In genomic region chr4:120569025-120569424, GRCm38 (mm10) we compare ENCODE assay signal across 8 mouse cellular contexts. TPM values are rescaled to one million over a fixed set of nuclear protein-coding genes. Genes with fewer than 3 reads are reported as not detected.
DNase-seq lines count a peak whose midpoint lies in the region; ATAC-seq and TF ChIP-seq lines count a peak whose summit lies in the region.

No protein-coding gene starts in this region.

- no peaks in the 10 kb centered on the region for H3K27me3 ChIP-seq in erythroblast, embryonic 14.5 days (ENCODE audit: control insufficient read depth)
- H3K27me3 ChIP-seq in intestine, embryonic 15.5 days (replicated peaks): no peaks in the 10 kb centered on the region
- no peaks in the 10 kb centered on the region for H3K27me3 ChIP-seq in liver, postnatal 0 days (ENCODE audit: insufficient read depth, low read length)

- peak overlapping the region; percentile 89 for H3K4me2 ChIP-seq in intestine, embryonic 15.5 days (replicated peaks)
- peak overlapping the region; percentile 100 for H3K4me2 ChIP-seq in liver, postnatal 0 days (ENCODE audit: low read depth, low read length)

- peak; percentile 20 for DNase-seq in spleen, adult 12 weeks (ENCODE audit: low spot score)
- no peak for DNase-seq in spleen, postnatal 14 days (ENCODE audit: low spot score in 2 of 2)
- DNase-seq in liver, postnatal 0 days: peak; percentile 18
- DNase-seq in gastrocnemius, adult 18-20 months (ENCODE audit: low spot score): no peak
- no peak for DNase-seq in ovary, adult 18-20 months (ENCODE audit: low spot score)
- DNase-seq in left cerebral cortex, adult 9 months (ENCODE audit: low spot score in 2 of 2): no peak

- no peak for ATAC-seq in intestine, embryonic 15.5 days
- ATAC-seq in liver, postnatal 0 days: no peak

- no peak overlapping the region for H3K27ac ChIP-seq in intestine, embryonic 15.5 days
- H3K27ac ChIP-seq in liver, postnatal 0 days (ENCODE audit: low read depth): 0 out of 2 replicates have a peak overlapping the region, but pooled peaks have one; percentile 77

- peak overlapping the region; percentile 68 for H3K4me3 ChIP-seq in erythroblast, embryonic 14.5 days (replicated peaks)
- H3K4me3 ChIP-seq in intestine, embryonic 15.5 days (replicated peaks): peak overlapping the region; percentile 93
- H3K4me3 ChIP-seq in liver, postnatal 0 days (ENCODE audit: low read depth, low read length): peak overlapping the region; percentile 90

- TF ChIP-seq EP300 in liver, postnatal 0 days (IDR thresholded peaks at IDR 0.05; ENCODE audit: low read depth): no peak

- peaks cover 41% of the 10 kb centered on the region for H3K36me3 ChIP-seq in erythroblast, embryonic 14.5 days (ENCODE audit: control insufficient read depth)
- peaks cover 4% of the 10 kb centered on the region for H3K36me3 ChIP-seq in intestine, embryonic 15.5 days
- H3K36me3 ChIP-seq in liver, postnatal 0 days (replicated peaks; ENCODE audit: insufficient read depth, low read length): peaks cover 6% of the 10 kb centered on the region; the same call in 1 of the 2 replicates

- H3K4me1 ChIP-seq in erythroblast, embryonic 14.5 days (ENCODE audit: control insufficient read depth): peaks cover 44% of the 10 kb centered on the region
- peaks cover 23% of the 10 kb centered on the region for H3K4me1 ChIP-seq in intestine, embryonic 15.5 days (replicated peaks)
- H3K4me1 ChIP-seq in liver, postnatal 0 days (ENCODE audit: insufficient read depth): peaks cover 23% of the 10 kb centered on the region

- peak overlapping the region; percentile 89 for H3K9ac ChIP-seq in intestine, embryonic 15.5 days
- peak overlapping the region; percentile 89 for H3K9ac ChIP-seq in liver, postnatal 0 days (replicated peaks)

- no peak for TF ChIP-seq CTCF in liver, postnatal 0 days (IDR thresholded peaks at IDR 0.05; ENCODE audit: low read depth)

- no peaks in the 10 kb centered on the region for H3K9me3 ChIP-seq in erythroblast, embryonic 14.5 days (ENCODE audit: control insufficient read depth, low read length)
- H3K9me3 ChIP-seq in intestine, embryonic 15.5 days: no peaks in the 10 kb centered on the region
- H3K9me3 ChIP-seq in liver, postnatal 0 days (ENCODE audit: low read length): no peaks in the 10 kb centered on the region

- 3% methylated on average over 4 of the region's 4 CpGs for WGBS in intestine, embryonic 15.5 days
- WGBS in liver, postnatal 0 days (ENCODE audit: insufficient replicate concordance): 6% methylated on average over 4 of the region's 4 CpGs

RNA-seq across cellular contexts. Expression of gene Ctps, which starts 1.1 kb away (rescaled TPM):
- 0.43 TPM in 2 replicates for polyA plus RNA-seq in erythroblast, embryonic 14.5 days (2012)
- 68.1 and 72.6 TPM in 2 replicates for polyA plus RNA-seq in intestine, embryonic 15.5 days (2015; fragmentation: Nextera tagmentation; extraction: Ambion mirVana)
- polyA plus RNA-seq in liver, postnatal 0 days (2015; fragmentation: Nextera tagmentation; extraction: Ambion mirVana): 13.8 and 14.5 TPM in 2 replicates
- 10 to 100 TPM; 11.3 to 15.1 TPM for total RNA-seq in gastrocnemius, adult 18-20 months (2021)

RNA-seq across cellular contexts. Expression of gene Gm8439, which starts 19.5 kb away (rescaled TPM):
- not detected in 2 replicates for polyA plus RNA-seq in erythroblast, embryonic 14.5 days (2012)
- polyA plus RNA-seq in intestine, embryonic 15.5 days (2015; fragmentation: Nextera tagmentation; extraction: Ambion mirVana): not detected in 2 replicates
- 0.30 and 0.40 TPM in 2 replicates for polyA plus RNA-seq in liver, postnatal 0 days (2015; fragmentation: Nextera tagmentation; extraction: Ambion mirVana)
- not detected for total RNA-seq in gastrocnemius, adult 18-20 months (2021)

RNA-seq across cellular contexts. Expression of gene Slfnl1, which starts 37.0 kb away (rescaled TPM):
- polyA plus RNA-seq in erythroblast, embryonic 14.5 days (2012): not detected in 2 replicates
- not detected in 2 replicates for polyA plus RNA-seq in intestine, embryonic 15.5 days (2015; fragmentation: Nextera tagmentation; extraction: Ambion mirVana)
- polyA plus RNA-seq in liver, postnatal 0 days (2015; fragmentation: Nextera tagmentation; extraction: Ambion mirVana): not detected in 2 replicates
- under 1 TPM in 1 of 2 experiments, not detected in 1; 0.25 TPM for total RNA-seq in gastrocnemius, adult 18-20 months (2021)

Comparison
In these comparisons a context has a peak if more than half of its experiments do, and no peak if none do; other contexts are left out.
1. DNase-seq: peak in spleen, adult 12 weeks (single experiment) and liver, postnatal 0 days (single experiment); none in spleen, postnatal 14 days (0 of 2), gastrocnemius, adult 18-20 months (single experiment), ovary, adult 18-20 months (single experiment) and left cerebral cortex, adult 9 months (0 of 2).
2. RNA of gene Ctps, which starts 1.1 kb away (polyA plus RNA-seq): 68.1 to 72.6 TPM in intestine, embryonic 15.5 days and 13.8 to 14.5 TPM in liver, postnatal 0 days; 0.43 TPM in erythroblast, embryonic 14.5 days; every median in the first group is over 10 times any median in the second.
3. Peak in every context shown above with its lines, with median percentiles within 50 percentile points of each other: H3K4me3 ChIP-seq.